Mouse (Mus musculus) lung, postnatal 25 days (tissue): Measurements from ENCODE around the gene Rplp0.
"Not testable (repeated sequence)": the region's sequence is repeated elsewhere in the genome, so short reads cannot be mapped to it uniquely, and the experiment has no call there.

Source experiments
- DNase-seq: peaks from one replicate; pipeline ENCODE4 v3.0.0; 2022; ENCODE audit warnings: low spot score

Gene Rplp0

DNA sequence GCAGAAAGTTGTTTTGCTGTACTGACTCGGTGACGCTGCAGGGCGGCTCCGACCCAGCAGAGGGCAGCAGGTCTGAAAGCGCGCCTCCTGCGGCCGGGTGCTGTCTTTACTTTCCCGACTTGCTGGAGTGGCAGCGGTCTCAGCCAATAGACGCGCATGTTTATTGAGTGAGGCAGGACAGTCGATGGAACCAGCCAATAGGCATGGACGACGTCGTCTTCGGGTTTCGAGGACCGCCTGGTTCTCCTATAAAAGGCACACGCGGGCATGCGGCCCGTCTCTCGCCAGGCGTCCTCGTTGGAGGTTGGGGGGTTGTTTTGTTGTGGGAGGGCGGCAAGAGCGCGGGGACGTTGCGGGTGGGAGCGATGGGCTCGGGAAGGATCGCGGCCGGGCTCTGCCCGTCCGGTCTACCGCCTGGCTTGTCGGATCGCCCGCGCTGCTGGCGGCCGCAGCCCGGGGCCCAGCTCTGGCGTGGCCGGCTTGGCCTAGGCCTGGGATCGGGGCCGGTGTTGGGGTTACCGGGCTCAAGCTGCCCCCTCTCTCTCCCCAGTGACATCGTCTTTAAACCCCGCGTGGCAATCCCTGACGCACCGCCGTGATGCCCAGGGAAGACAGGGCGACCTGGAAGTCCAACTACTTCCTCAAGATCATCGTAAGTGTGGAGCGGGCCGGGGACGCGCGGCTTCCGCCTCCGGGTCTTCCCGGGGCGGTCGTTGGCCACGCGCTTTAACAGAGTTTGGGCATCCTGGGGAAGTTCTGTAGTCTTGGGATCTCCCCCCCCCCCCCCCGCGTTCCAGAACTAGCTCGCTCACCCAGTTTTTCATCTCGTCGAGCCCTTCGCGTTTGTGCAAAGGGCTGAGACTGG is at the start of gene Rplp0:
Gene Rplp0, plus strand, starts transcription at position 231 of the 865 bp plus-strand sequence.
- DNase-seq = peak; percentile 99

DNA sequence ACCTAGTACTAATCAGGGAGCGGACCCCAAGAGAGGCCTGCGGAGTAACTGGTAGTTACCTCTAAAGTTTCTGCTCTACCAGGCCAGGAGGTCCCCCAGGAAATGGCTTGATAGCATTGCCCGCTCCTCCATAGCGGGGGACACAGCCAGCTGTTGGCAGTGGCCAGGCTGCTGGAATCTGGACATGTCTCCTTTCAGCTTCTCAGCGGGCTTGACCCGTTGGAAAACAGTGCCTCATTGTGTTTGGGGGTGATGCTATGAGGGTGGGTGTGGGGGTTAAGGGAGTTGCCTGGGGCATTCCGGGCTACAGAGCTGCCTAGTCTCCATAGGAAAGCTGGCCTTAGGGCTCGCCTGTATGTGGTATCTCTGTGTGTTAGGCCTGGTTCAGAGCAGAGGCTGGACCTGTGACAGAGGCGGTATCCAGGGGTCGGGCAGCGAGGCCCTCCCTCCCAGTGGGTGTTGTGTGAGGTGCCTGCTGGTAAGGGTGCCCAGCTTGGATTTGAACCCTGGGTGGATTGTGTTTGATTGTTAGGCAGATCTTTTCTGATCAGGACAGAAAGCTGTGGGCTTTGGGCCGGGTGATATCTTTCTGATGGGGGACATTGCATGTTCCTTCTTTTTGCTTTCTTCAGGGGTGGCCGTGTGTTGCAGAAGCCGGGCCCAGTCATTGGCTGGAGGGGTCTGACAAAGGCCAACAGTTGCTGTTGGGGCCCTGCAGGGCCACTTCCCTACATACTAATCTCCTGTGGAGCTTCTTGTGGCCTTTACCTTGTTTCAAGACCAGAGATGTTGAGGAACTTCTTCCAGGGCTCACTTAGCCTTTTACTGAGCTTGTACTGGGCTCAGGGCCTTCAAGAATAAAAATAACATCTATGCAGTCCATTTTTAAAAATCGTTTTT is 49.2 kb upstream of the Rplp0 start:
- DNase-seq = no peak

DNA sequence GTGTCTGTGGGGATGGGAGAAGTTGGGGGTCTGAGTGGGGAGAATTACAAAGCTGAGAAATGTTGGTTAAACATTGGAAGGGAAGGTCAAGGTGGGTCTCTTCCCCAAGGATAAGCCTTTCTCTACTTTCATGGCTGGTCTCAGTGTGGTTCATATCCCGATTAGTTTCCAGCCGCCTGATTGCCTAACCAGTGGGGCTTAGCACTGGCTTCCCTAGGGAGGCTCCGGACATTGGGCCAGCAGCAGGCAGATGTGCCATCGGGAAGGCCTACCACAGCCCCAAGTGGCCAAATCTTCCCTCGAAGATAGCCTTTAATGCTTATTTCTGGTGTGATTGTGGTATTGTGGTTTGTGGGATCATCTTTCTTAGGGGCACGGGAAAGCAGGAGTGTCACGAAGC is 46.9 kb upstream of the Rplp0 start:
- no peak for DNase-seq

DNA sequence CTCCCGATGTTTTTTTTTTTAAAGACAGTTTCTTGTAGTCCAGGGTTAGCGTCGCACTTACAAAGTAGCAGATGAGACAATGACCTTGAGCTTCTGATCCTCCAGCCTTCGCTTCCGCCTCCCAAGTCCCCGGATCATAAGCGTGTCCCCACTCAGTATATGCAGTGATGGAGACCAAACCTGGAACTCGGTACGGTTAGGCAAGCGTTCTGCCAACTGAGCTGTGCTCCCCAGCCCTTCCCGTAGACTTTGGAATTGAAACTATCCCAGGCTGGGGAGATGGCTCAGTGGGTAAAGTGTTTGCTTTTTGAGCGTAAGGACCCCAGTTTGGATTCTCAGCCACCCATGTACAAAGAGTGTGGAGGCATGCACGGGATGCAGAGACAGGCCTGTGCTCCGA is 46.0 kb upstream of the Rplp0 start:
- DNase-seq = no peak

DNA sequence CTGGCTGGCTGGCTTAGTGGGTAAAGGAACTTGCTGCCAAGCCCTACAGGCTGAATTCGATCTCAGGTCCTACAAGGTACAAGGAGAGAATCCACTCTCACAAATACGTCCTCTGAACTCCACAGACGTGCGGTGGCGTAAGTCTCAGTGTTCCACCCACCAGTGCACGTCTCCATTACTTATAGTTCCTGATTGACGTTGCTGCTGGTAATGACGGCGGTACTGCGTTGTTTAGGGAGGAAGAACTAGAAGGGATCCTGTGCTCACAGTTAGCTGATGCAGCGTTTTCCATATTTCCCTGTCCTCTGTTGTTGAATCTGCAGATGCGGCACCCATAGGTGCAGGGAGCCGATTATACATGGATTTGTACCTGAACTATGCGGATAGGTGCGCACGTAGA is 45.5 kb upstream of the Rplp0 start:
- DNase-seq = no peak

DNA sequence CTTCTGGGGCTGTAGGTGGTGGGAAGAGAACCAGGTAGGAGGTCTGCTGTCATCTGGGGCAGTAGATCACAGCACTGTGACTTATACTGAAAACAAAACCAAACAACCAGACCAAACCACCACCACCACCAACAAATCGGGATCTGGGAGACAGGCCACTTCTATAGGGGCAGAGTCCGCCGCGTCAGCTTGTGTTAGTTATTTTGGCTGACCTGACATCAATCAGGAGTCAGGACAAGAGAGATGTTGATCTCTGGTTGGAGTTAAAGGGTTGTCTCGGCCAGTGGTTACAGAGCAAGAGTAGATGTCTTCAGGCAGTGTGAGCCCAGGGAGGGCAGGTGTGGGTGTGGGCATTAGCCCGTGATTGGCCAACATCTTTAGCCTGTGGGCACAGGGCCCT is 44.9 kb upstream of the Rplp0 start:
- no peak for DNase-seq

DNA sequence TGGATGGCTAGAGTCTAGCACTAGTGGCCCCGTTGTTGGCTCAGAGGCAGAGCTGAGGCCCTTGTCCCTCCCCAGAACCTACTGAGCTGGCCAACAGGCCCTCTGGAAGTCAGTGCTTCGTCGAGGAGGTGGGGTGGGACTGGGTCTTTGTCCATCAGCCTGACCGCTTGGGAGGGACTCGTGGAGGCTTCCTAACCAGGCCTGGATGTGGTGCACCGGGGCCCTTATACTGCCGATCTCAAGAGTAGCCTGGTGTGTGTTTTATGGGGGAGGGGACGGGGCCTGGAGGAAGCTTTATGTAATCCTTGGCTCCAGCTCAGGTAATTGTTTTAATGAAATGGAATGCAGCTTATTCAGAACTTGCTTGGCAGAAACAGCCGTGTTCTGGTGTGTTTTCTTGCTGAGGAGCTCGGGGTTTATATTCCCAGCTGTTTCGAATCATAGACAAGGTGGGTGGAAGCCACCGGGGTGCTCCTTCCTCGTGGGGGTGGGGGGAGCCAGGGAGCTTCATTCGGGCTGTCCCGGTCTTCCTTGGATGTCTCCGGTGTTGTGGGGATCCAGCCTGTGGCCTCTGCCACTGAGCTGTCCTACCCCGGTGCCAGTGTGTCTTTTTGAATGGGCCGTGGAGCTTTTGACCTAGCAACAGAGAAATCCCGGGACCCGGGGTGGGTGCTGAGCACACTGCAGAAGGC is 44.2 kb upstream of the Rplp0 start:
- DNase-seq = peak; percentile 94

DNA sequence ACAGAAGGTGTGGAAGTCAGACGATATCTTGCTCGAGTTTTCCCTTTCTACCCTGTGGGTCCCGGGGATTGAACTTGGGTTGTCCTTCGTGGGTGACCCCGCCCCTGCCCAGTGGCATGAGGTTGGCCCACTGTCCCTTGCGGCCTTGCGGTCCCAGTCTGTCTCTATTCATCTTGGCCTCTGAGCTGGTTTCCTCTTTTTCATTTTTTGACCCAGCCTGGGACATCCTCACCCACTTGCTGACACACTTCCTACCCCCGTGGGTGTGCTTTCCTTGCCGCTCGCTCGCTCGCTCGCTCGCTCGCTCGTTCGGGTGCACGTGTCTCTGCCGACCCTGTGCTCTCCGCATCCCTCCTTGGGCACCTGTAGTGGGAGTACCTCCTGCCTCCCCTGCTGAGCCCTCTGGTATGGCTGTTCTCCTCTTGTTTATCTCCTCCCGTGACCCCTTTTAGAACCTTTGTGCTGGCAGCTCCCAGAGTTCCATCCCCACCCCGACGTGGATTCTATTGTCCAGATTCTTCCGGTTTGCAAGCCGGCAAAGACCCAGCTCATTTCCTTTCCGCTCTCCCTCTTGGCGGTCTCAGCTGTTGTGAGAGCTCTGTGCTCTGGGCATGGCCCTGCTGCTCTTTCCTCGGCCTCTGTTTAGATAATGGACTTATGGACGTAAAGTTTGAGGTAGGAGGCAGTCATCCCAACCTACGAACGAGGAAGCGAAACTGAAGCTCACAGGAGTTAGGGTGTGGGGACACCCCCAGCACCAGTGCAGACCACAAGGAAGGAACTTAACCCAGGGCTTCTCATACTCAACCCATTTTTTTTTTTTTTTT is 43.0 kb upstream of the Rplp0 start:
- peak; percentile 83 for DNase-seq

DNA sequence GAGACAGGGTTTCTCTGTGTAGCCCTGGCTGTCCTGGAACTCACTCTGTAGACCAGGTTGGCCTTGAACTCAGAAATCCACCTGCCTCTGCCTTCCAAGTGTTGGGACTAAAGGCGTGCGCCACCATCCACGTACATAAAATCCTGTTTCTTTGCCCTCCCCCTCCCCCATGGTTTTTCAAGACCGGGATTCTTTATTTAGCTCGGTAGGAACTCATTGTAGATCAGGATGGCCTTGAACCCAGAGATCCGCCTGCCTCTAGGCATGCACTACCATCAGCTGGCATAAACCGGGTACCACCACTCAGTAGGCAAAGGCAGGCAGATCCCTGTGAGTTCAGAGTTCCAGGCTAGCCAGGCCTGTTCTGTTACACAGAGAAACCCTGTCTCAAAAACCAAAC is 42.4 kb upstream of the Rplp0 start:
- DNase-seq = no peak

DNA sequence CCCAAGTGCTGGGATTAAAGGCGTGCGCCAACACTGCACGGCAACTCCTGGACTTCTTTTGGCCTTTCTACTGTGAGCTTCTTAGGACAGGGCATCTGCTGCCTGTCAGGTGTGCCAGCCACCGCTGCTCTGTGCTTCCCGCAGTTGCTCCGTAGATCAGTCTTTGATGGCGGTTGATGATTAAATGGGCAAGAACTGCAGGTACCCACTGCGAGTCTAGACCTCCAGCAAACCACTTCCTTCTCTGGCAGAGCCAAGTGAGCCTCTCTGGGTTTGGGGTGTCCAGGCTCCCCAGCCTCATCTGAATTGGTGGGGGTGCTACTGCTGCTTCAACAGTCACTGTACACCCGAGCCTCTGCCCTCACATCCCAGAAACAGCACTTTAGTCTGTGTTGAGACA is 41.8 kb upstream of the Rplp0 start:
- DNase-seq = no peak

DNA sequence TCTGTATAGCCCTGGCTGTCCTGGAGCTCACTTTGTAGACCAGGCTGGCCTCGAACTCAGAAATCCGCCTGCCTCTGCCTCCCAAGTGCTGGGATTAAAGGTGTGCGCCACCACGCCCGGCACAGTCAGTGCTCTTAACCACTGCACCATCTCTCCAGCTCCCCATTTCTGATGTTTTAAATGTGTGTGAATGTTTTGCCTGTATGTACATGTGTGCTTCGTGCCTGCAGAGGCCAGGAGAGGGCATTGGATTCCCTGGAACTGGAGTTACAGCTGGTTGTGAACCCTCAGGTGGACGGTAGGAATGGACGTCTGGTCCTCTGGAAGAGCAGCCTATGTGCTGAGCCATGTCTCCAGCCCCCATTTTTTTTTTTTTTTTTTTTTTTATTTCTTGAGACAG is 41.1 kb upstream of the Rplp0 start:
- DNase-seq = not testable (repeated sequence)

DNA sequence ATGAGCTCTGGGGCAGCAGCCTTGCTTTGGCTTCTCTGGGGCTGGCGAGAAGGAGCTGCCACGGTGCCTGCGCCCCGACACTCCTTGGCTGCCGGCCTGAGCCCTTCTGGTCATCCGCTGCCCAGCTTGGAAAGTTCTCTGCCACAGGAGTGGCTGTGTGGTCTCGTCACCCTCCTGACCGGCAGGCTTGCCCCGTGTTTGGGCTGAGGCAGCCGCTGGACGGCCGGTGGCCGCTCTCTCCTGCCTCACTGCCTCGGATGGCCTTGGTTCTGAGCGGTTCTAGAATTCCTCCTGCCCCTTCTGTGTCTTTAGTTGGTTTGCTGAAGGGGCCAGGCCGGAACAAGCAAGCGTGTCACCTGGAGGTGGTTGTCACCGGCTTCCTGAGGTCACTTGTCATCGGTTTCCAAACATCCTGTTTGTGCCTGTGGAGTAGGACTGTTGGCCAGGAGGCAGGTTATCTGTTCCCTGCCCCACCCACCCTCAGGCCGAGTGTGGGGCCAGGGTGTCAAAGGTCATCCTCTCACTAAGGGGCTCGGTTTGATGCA is 38.9 kb upstream of the Rplp0 start:
- no peak for DNase-seq

DNA sequence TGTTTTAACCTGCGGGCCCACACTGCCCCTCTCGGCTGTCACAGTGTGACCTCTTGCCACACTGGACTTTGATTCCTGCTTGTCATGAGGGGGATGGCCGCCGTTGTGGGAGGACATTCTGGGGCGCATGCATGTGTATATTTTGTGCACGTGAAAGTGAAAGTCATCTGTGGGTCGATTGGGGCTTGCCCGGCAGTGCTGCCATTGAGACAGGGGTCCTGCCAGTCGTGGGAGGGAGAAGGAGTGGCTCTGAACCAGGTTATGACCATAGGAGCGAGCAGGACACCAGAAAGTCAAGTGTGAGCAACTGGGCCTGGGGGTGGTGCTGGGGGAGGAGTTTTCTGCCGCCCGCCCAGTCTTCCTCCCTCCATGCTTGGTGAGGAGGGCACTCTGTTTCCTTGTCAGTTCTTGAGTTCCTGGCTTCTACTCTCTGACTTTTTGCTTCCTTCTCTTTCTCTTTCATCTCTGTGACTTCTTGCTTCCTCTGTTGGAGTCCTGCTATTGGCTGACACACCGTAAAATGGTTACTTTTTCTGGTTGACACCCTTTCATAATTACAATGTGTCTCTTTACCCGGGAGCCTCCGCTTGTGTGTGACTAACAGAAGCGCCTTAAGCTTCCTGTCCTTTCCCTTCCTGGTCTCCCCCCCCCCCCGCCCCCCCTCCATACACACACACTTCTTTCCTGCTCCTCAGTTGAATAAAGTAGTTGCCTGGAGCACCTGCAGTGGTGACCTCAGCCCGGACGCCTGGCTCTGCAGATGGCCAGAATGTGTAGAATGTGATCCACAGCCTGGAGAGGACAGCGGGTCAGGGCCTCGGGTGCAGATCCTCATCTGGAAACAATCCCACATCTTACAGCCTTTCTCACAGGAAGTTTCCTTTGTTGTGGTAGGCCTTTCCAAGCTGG is 37.5 kb upstream of the Rplp0 start:
- DNase-seq = no peak

DNA sequence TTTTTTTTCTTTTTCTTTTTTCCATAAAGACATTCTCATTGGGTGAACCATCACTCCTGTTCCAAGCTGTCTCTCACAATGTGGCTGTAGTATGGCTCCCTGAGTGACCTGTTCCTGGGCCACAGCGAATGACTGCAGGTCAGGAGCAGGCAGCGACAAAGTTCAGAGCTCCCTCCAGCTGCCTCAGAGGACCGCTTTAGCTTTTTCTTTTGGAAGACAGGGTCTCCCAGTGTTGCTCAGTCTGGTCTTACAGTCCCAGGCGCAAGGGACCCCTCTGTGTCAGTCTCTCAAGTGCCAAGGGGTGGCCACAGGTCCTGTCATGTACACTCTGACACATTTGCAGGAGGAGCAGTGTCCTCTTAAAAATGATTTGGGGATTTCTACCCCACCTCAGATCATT is 36.7 kb upstream of the Rplp0 start:
- no peak for DNase-seq

DNA sequence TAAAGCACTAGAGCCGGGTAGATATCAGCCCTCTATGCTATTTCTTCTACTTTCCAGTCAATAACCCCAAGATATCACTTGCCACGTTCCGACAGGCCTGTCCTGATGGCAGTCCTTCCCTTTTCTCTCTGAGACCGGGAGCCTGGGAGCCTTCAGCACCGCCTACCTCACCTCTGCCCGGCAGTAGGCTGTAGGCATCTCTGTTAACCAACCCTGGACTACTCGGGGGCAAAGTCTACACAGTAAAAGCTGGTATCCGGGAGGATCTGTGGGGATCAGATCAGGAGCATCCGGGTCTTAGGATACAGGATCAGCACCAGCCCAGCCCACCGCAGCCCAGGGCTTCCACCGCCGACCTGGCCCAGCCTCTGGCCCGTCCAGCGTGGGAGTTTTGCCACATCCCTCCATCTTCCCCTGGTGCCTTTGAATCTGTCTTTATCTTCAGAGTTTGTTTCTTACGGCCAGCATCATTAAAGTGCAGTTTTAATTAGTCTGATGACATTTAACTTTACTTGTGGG is 36.2 kb upstream of the Rplp0 start:
- no peak for DNase-seq

DNA sequence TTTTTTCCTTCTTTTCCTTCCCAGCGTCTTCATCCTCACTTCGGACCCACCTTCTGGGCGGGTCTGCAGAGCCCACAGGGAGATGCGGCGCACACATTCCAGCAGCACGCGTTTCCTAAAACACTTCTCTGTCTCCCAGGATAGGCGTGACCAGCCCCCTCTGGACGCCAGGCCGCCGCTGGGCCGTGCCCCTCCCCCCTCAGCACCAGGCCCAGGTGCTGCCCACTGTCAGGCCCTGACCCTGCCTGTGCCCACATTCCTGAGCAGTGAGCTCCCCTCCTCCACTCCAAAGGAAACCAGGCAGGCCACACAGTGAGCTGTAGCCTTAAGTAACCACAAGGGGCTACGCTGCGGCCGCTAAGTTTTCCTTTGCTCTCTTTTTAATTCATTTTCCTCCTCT is 35.3 kb upstream of the Rplp0 start:
- no peak for DNase-seq

DNA sequence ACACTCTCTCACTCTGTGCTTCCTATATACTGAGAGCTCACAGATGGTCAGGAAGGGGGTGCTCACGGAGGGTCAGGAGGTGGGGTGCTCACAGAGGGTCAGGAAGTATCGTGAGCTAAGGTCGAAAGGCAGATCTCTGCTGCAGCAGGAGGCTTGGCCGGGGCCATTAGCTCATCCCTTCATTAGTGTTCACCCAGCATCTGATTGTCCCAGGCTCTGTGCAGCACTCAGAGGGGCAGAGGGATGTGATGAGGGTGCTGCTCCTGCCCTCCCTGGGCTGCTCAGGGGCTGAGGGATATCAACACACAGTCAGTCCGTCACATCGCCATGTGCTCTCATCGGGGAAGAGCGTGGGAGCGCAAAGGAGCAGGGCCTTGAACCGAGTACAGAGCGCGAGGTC is 34.8 kb upstream of the Rplp0 start:
- no peak for DNase-seq

DNA sequence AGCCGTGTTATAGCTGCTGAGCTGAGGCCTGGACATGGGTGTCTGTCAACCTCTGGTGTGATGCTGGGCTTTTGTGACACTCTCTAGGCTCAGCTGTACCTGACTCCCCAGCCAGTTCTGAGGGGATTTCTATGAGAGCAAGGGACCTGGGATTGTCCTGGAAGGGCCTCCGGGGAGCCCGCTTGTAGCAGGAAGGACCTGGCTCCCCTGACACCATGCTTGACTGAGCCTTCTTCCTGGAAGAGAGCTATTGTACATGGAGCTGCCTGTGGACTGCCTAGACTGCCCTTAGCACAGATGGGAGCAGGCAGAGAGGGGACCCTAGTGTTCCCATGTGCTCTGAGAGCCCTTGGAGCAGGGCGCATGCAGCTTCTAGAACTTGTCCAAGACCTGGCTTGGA is 33.9 kb upstream of the Rplp0 start:
- DNase-seq = no peak

DNA sequence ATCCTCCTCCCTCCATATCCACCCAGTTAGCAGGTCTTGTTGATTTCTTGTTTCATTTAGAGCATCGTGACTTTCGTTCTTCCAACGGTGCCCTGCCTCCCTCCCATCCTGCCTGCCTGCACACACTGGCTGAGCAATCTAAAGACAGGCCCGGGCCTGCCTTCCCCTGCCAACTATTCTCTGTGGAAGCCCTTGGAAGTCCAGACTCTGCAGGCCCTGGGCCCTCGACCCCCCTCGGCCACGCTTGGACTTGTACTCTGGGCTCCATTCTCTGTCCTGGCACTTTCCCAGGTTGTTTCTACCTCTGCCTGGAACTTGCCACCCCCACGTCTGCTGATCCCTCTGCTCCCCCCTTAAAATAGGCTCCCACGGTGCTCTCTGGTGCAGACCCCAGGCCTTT is 33.3 kb upstream of the Rplp0 start:
- no peak for DNase-seq
